Mouse (Mus musculus) neural tube, embryonic 10.5 days (tissue): ENCODE data around the gene Palld.

Source experiments
- DNase-seq: peaks from one replicate; pipeline ENCODE4 v3.0.0-alpha.2; 2017; ENCODE audit warnings: low spot score; ENCODE audit errors: extremely low spot score

Palld gene

DNA sequence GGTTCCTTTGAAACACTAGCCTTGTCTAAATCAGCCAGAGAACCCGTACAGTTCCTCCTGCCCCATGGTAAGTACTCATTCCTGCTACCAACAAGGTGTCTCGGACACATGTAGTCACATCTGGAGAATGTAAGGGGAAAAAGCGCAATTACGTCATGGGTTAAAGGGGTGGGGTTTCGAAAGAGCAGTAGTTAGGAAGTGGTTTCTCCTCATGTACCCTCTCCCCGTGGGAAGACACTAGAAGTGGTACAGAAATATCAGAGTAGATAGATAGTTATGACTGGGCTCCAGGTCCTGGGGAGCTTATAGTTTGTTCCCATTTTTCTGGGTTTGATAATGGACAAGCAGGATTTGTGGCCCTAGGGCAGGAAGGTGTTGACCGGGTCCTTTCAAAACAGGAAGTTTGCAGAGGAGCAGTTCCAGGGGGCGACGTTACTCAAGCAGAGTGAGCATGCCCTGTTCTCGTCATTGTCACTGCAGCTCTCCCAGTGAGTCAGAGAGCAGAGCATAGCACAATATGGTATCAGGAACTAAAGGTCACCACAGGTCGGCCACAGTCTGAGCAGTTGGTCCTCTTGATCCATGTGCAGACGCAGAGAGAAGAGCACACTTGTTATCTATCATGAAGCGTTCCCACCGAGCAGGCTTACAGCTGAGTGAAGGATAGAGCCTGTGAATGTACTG is 384.8 kb downstream of the Palld start:
- no peak for DNase-seq

DNA sequence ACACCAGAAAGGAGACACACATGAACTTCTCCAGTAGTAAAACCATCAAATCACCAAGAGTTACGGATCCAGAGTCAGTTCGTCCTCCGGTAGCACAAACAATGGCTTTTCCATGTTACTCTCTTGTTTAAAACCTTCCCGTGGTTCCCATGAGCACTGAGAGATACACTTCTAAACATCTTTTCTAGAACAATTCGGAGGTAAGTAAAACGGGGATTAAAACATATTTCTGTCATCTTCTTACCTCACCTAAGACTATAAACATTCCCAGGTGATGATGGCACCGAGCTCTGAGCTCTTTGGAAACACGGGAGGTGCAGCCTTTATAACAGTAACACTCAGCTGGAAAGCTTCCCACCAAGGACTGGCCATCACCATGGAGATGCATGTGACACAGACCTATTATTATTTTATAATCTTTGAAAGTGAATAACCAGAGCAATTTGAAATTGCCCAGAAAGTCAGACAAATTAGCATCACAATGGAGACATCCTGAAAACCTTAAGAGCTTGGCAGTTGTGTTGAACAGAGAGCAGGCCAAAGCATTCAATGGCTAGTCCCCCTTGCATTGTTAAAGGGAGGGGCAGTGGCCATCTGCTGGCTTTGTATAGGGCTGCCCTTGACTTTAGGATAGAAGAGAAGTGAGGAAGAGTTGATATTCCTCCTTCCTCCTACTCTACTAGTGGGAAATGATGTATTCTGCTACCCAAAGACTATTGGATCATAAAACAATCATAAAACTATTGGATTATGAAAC is 385.6 kb downstream of the Palld start:
- DNase-seq: no peak

DNA sequence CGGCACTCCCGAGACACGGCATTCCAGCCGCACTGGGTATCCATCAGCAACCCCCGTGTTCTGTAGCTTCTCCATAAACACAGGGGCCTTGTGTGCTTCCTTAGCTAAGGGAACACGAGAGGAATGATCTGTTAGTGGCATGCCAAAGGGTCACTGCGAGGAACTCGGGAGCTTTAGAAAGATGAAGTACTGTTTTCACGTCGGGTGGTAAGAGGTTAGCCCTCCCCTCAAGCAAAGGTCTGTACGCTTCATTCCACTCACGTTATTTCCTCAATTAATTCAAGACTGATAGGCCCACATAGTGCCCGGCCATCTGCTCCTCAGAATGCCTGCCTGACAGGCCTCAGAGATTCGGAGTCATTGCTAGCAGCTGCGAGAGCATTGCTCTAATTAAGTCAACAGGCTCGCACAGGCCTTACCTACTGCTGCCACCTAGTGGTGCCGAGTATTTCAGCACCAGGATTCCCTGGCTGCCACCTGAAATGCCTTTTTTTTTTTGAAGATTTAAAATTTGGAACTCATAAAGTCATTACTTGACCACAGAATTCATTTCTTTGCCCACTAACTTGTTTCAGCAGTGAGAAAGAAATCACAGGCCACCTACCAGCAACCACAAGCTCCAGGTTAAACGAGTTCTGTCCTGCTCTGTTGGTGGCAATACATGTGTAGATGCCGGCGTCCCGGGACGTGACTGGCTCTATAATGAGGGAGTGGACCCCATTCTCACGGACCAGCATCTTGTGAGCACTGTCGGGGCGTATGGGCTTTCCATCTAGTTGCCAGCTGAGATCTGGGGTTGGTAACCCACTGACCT is 386.4 kb downstream of the Palld start:
- peak; percentile 86 for DNase-seq

DNA sequence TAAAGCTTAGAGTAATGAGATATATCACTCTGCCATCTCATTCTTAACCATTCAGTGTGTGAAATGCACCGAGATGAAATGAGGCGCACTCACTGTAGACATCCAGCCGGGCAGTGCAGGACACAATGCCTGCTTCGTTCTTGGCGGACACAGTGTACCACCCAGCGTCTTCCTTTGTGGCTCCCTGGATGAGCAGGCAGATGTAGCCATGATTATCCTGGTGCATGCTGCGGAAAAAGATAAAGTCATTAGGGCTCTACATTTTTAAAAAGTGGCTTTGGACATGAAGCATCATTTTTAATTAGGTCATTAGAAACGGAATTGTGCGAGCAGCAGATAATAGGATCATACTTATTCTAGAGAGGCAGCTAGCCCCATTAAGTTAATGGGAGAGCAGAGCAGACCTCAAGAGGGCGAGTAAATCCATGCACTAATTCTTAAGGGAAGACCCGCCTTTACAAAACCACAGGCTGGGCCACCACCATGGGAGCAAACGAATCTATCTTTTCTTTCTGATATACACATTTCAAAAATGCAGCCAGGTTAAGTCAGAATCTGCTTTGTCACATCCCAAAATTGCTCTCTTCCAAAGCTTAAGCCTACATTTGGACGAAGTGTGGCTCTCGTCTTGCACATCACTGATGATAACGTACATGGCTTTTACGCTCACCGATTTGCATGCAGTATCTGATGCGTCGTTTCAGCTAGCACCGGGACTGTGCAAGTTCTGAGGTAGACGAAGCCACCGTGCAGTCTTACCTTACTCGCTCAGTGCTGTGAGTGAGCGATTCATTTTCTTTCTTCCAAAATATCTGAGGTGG is 387.2 kb downstream of the Palld start:
- DNase-seq: no peak

DNA sequence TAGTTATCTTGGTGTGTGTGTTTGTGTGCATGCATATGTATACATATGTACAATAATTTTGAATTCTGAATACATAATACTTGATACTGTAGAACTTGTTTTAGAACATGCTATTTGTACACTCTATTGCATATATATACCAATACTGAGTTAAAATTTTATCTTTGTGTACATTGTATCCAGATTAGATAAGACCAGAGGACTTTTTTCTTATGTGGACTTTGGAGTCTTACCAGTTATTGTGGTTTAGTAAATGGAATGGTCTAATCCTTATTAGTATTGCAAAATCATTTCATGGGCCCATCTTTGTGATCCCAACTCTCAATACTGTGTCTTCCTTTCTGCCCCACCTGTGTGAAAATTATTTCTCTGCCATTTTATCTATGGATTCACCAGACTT is 400.2 kb downstream of the Palld start:
- no peak for DNase-seq

DNA sequence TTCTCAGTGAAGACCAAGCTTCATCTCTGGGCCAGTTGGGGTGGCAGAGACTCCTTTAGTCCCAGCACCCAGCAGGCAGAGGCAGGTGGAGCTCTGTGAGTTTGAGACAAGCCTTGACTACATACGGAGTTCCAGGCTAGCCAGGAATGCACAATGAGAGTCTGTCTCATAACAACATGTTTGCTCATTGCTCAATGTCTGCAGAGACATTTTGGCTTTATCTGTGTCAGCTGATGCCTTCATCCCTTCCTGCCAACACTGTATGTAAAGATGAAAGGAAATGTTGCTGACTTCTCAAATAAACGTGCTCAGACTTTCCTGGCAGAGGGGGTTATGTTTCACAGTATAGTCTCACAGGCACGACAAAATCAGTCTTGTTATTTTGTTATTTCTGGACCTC is 401.6 kb downstream of the Palld start:
- DNase-seq: no peak

DNA sequence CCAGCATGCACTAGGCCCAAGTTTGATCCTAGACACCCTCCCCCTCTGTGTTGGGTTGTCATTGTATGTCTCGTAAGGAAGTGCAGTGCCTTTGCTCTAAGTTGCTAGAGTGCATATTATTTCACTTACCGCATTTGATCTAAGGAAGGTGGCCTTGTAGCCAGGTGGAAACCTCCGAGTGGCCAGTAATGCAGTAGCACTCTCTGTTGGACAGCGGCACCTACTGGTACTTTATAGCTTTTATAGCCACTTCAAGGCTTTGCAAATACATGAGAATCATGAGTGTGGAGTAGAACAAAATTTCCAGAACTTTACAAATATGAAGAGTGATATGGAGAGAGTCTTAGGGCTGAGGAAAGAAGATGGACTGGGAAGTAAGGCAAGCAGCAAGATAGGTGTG is 403.5 kb downstream of the Palld start:
- DNase-seq: no peak

DNA sequence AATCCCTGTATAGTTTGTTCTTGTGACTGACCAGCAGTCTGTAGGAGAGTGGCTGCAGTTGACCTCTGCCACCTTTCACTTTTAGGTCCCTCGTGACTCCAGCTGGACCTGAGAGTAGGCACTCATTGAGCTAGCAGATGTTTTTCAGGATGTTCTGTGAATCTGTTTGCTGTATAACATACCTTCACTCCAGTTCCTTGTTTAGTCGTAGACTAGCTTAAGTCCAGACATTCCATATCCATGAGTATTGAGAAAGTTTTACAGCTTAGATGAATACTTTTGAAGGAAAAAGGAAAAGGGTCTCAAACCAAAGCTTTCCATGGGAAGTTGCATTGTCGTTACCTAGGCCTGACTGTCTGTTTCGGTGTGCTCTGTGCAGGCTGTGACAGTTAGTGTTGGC is 405.4 kb downstream of the Palld start:
- no peak for DNase-seq

DNA sequence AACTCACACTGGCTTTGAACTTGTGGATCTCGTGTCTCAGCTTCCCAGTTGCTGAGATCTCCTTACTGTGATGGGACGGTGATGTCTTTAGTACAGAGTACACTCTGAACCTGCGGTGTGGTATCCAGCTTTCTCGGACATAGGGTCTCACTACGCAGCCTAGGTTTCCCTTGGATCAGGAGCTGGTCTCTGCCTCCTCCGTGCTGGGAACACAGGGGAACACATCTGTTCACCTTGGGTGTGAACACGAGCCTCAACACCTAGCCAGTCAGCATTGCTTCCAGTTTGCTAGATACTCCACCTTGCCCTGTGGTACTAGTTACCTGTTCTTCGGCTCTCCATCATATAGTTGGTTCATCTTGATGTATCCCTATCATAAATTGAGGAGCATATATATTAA is 413.9 kb downstream of the Palld start:
- no peak for DNase-seq

DNA sequence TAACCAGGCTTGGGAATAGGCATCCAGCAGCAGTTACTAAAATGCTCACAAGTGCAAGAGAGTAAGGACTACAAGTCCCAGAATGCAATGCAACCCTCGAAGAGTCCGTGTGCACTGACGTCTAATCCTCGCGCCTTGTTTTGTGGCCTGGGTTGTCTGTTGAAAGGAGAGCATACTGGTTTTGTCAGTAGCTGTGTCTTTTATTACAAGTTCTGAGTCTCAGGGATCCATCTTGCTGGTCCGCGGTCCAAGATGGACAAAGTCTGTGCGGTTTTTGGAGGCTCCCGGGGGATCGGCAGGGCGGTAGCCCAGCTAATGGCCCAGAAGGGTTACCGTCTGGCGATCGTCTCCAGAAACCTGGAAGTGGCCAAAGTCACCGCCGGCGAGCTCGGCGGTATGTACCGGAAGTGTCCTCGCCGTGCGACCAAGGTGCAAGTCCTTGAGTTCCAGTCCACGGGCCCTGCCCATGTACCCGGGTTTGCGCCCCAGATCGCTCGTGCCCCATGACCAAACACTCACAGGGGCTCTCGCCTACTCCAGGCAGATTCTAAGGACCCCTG is 414.8 kb downstream of the Palld start, which contains the start of gene Cbr4:
Gene Cbr4 (plus strand): TSS at position 138 of the 560 bp plus-strand sequence.
- peak; percentile 86 for DNase-seq

DNA sequence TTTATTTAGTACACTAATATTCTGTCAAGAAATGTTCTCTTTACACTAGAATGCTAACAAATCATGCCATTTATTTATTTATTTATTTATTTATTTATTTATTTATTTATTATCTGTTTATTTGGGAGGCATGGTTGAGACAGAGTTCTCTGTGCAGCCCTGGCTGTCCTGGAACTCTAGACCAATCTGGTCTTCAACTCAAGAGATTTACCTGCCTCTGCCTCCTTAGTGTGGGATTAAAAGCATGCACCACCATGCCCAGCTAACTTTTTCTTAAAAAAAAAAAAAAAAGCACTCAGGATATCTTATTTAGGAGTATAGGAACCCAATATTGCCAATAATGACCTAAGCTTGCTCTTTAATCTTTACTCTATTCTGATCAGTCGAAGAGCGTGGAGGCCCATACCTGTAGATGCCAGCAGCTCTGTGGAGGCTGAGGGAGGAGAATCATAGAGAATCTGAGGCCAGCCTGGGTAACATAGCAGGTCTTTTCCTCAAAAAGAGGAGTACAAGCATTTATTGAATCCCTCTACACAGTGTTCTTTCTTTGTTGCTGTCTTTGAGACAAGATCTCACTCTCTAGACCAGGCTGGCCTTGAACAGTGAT is 415.5 kb downstream of the Palld start:
- DNase-seq: no peak

DNA sequence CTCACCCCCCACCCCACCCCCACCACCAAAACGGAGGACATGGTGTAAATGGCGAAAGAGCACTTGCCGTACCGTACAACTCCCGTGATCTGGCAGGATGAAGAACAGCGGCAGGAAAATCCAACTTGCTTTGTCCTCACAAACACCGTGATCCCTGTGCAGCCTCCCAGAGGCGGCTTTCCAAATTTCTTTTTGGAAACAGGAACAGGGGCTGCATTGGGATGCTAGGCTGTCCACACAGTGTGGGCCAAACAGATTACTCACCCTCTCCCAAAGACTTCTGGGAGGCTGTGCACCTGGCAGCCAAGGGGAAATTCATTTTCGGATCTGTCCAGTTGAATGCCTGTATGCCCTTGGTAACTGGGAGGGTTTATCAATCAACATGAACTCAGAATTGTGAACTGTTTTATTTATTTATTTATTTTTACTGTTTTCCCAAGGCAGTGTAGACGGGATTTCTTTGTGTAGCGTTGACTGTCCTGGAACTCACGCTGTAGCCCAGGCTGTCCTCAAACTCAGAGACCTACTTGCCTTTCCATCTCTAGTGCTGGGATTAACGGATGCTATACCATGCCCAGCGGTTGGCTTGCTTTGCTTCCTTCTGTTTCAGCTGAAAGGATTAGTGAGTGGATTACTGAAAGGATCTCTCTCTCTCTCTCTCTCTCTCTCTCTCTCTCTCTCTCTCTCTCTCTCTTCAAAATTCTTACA is 422.1 kb downstream of the Palld start:
- DNase-seq: peak; percentile 6

DNA sequence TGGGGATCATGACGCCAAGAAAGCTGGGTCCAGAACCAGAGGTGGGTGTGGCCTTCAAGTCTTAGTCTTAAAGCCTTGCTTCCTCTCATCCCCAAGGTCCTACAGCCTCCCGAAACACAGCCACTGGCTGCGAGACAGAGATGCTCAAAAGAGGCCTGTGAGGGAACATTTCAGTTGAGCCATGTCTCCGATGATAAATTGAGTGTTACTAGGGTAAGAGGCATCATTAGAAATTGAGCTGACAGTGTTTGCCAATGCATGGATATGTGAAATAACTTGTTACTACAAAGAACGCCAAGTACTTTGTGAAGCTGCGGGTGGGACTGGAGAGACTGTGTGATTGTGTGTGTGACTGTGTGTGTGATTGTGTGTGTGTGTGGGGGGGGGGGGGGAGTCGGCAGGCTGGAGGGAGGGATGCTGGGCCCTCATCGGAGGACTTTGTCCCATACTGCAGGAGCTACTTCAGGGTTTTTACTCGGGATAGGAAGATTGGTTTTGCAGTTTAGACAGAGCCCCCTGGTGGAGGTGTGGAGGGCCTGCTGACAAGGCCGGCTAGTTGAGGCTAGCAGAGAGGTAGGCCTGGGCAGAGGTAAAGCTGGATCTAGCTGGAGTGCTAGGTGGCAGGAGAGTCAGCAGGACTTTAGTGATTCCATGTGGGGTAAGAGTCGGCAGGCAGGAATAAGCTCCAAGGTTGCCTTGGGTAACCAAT is 422.8 kb downstream of the Palld start:
- DNase-seq: peak; percentile 45

DNA sequence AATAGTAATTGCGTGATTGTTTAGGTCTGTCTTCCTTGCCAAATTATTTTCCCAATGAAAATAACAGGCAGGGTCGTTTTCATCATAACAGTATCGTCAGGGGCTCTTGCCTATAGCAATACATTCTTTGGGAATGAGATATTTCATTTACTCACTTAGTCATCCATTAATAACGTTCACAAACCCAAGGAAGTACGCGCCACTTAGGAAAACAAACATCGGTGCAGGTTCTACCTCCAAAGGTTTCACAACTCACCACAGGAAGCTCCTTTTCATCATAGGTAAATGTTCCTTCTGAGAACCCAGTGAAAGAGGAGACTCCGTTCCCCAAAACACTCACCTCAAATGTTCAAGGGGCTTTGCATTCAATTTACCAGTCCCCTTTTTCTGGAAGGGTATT is 423.7 kb downstream of the Palld start:
- no peak for DNase-seq

DNA sequence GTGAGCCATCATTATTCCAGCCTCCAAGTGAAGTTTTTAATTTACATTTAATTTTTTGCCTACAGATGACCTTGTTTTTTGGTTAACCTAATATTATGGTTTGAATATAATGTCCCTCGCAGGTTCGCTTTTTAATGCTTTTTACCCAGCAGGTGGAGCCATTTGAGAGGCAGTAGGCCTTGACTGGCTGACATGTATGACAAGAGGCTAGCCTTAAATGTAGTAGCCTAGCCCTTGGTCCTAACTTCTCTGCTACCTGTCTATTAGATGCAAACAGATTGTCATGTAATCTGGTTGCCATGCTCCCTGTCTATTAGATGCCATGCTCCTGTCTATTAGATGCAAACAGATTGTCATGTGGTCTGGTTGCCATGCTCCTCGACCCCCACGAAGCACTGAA is 424.3 kb downstream of the Palld start:
- DNase-seq: no peak

DNA sequence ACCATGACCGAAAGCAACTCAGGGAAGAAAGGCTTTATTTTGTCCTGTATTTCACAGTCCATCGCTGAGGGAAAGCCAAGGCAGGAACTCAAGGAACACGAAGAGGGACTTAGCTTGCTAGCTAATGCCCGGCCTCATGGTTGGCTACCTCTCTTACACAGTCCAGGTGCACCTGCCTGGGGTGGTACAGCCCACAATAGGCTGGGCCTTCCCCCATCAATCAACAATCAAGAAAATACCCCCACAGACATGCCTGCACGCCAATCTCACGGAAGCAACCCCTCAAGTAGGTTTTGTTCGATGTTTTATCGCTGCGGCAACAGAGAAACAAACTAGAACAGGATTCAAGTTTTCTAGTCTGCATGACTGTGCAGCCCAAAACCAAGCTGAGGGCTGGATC is 426.3 kb downstream of the Palld start:
- no peak for DNase-seq

DNA sequence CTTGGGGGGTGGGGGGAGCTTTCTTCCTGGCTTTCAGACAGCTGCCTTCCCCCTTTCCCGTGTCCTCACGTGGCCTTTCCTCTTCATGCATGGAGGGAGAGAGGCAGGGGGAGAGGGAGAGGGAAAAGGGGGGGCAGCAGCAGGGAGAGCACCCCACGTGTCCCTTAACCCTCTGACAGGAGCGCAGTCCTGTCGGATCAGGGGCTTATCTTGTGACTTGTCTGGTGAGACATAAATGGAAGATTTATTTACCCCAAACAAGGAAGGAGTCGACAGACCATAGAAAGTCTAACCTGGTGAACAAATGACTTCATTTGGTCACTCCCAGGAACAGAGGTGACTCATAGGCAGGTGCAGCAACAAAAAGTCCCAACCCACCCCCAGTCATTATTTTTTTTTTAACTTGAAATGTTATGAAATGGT is 427.2 kb downstream of the Palld start:
- DNase-seq: no peak

DNA sequence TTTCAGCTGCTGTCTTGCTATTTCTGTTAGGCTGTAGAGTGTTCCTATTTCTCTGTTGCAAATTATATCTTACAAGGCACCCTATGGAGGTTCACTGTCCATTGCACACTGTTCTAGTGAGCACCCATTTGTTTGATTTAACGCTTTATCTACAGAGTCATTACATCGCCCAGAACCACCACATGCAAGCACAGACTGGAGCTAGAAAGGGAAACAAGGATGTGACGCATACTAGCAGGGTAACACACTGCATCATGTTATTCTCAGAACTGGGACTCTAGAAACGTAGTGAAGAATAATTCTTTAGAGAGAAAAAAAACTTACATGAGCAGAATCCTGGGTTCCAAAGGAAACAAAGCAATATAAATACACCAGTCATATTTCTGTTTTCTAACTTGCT is 432.3 kb downstream of the Palld start:
- DNase-seq: no peak

DNA sequence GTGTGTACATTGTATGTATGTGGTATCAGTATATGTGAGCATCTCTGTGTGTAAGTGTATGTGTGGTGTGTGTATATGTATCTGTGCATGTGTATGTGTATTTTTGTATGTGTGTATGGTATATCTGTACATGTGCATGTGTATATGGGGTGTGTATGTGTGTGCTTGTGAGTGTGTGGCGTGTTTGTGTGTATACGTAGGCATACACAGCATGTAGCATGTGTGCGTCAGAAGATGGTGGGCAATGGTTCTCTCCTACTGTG is 435.0 kb downstream of the Palld start:
- DNase-seq: no peak
